Mouse (Mus musculus) liver, adult 2 months (tissue): Measurements from ENCODE around the gene Scarb1. TPM values are rescaled to one million over a fixed set of nuclear protein-coding genes. Genes with fewer than 3 reads are reported as not detected.

ENCODE experiments used
- DNase-seq: peaks from one replicate; pipeline ENCODE4 v3.0.0-alpha.2; 2011; ENCODE audit warnings: low read depth, low spot score; ENCODE audit errors: extremely low read depth
- H3K27ac ChIP-seq: fragments of 200-500 bp; replicated peaks from 2 replicates; pipeline ENCODE4 v1.5.1; 2012; ENCODE audit warnings: low read depth, mild to moderate bottlenecking, control low read depth, inconsistent platforms, low read length; ENCODE audit not compliant: insufficient read depth
- H3K27me3 ChIP-seq: fragments of 200-500 bp; 2 replicates; pipeline ENCODE4 v1.6.1; 2012; ENCODE audit warnings: mild to moderate bottlenecking, moderate library complexity, low read length, inconsistent platforms; ENCODE audit not compliant: control insufficient read depth, insufficient read depth
- H3K36me3 ChIP-seq: fragments of 200-500 bp; 2 replicates; pipeline ENCODE4 v1.6.1; 2012; ENCODE audit warnings: low read length, inconsistent platforms; ENCODE audit not compliant: control insufficient read depth, insufficient read depth
- H3K4me1 ChIP-seq: fragments of 200-500 bp; 2 replicates; pipeline ENCODE4 v1.6.1; 2011; ENCODE audit warnings: low read length; ENCODE audit not compliant: control insufficient read depth, insufficient read depth
- H3K4me3 ChIP-seq: fragments of 200-500 bp; 2 replicates; pipeline ENCODE4 v1.5.1; 2011; ENCODE audit warnings: low read depth, mild to moderate bottlenecking, control low read depth, low read length, moderate library complexity; ENCODE audit not compliant: insufficient read depth
- H3K79me2 ChIP-seq: fragments of 200-500 bp; 2 replicates; pipeline ENCODE4 v1.6.1; 2012; ENCODE audit warnings: inconsistent platforms, mild to moderate bottlenecking, low read length, moderate library complexity; ENCODE audit not compliant: control insufficient read depth, insufficient read depth
- H3K9ac ChIP-seq: fragments of 200-500 bp; 2 replicates; pipeline ENCODE4 v1.6.1; 2012; ENCODE audit warnings: low read depth, mild to moderate bottlenecking, control low read depth, inconsistent platforms, low read length
- CTCF ChIP-seq: fragments of 200-500 bp; IDR thresholded peaks from 2 replicates; pipeline ENCODE4 v1.5.1; 2011; ENCODE audit warnings: low read depth, low read length, control low read depth
- POLR2A ChIP-seq: fragments of 200-500 bp; IDR thresholded peaks from 2 replicates; pipeline ENCODE4 v1.6.1; 2011; ENCODE audit warnings: low read length, control low read depth; ENCODE audit not compliant: insufficient read depth; ENCODE audit errors: extremely low read depth
- WGBS: fragments of 180-500 bp; shearing (Covaris S2); methylation state at CpG from one replicate; pipeline ENCODE4 v1.1.7; 2018; 5-methylcytosine and 5-hydroxymethylcytosine counted together
- polyA plus RNA-seq: library from polyadenylated mRNA; depleted of rRNA; stranded (reverse); fragments of >200 nt; gene quantifications from 2 replicates; pipeline ENCODE4 v1.2.3, GENCODE M21; 2012
- total RNA-seq: library from RNA; depleted of rRNA; stranded (reverse); fragments of >200 nt; gene quantifications from 2 replicates; pipeline ENCODE4 v1.2.3, GENCODE M21; 2014

Scarb1 gene
- total and polyA plus RNA-seq, 2 experiments = 72.4 to 189 TPM

- H3K27ac ChIP-seq = peak overlapping the region; percentile 98
- H3K79me2 ChIP-seq = peaks cover 41% of the 10 kb centered on the region
- H3K36me3 ChIP-seq = no peaks in the 10 kb centered on the region
- peaks cover 62% of the 10 kb centered on the region for H3K4me1 ChIP-seq
- TF ChIP-seq CTCF (no peak), POLR2A (no peak)
- no peak for DNase-seq
- no peak overlapping the region for H3K4me3 ChIP-seq
- peak overlapping the region; percentile 7; the same call in 1 of the 2 replicates for H3K9ac ChIP-seq
- 27% methylated on average over 4 of the region's 4 CpGs for WGBS
- no peaks in the 10 kb centered on the region for H3K27me3 ChIP-seq
Measured at GRCm38 (mm10) chr5:125332333-125332732, 8.6 kb downstream of the Scarb1 start.

GRCm38 (mm10) chr5:125331811-125332210, 9.1 kb downstream of the Scarb1 start:
- Histone ChIP-seq H3K27ac (peak overlapping the region; percentile 98), H3K4me3 (no peak overlapping the region), H3K27me3 (no peaks in the 10 kb centered on the region), H3K9ac (peak overlapping the region; percentile 25; the same call in 1 of the 2 replicates), H3K4me1 (peaks cover 58% of the 10 kb centered on the region), H3K36me3 (no peaks in the 10 kb centered on the region), H3K79me2 (peaks cover 41% of the 10 kb centered on the region)
- 12% methylated on average over 3 of the region's 3 CpGs for WGBS
- DNase-seq = peak; percentile 62
- TF ChIP-seq POLR2A (no peak), CTCF (no peak)

- Histone ChIP-seq H3K27me3 (no peaks in the 10 kb centered on the region), H3K4me1 (peaks cover 60% of the 10 kb centered on the region), H3K27ac (peak overlapping the region; percentile 98), H3K9ac (peak overlapping the region; percentile 50), H3K36me3 (no peaks in the 10 kb centered on the region), H3K4me3 (no peak overlapping the region), H3K79me2 (peaks cover 39% of the 10 kb centered on the region)
- DNase-seq = peak; percentile 83
- 6% methylated on average over 3 of the region's 3 CpGs for WGBS
- TF ChIP-seq POLR2A = no peak
- no peak for TF ChIP-seq CTCF
Measured at GRCm38 (mm10) chr5:125331094-125331493, 9.8 kb downstream of the Scarb1 start.

- peaks cover 64% of the 10 kb centered on the region for H3K4me1 ChIP-seq
- no peaks in the 10 kb centered on the region for H3K36me3 ChIP-seq
- peak overlapping the region; percentile 45 for H3K9ac ChIP-seq
- H3K27me3 ChIP-seq = no peaks in the 10 kb centered on the region
- H3K27ac ChIP-seq = peak overlapping the region; percentile 98
- peaks cover 35% of the 10 kb centered on the region for H3K79me2 ChIP-seq
- no peak for DNase-seq
- no peak for TF ChIP-seq POLR2A
- no peak for TF ChIP-seq CTCF
- 4% methylated on average over 8 of the region's 8 CpGs for WGBS
- H3K4me3 ChIP-seq = no peak overlapping the region
Measured at GRCm38 (mm10) chr5:125330656-125331055, 10.2 kb downstream of the Scarb1 start.

- DNase-seq = peak; percentile 98
- peaks cover 31% of the 10 kb centered on the region for H3K79me2 ChIP-seq
- TF ChIP-seq POLR2A = no peak
- no peak for TF ChIP-seq CTCF
- peak overlapping the region; percentile 98 for H3K27ac ChIP-seq
- H3K27me3 ChIP-seq = no peaks in the 10 kb centered on the region
- WGBS = 12% methylated on average over 9 of the region's 9 CpGs
- peaks cover 66% of the 10 kb centered on the region for H3K4me1 ChIP-seq
- no peaks in the 10 kb centered on the region for H3K36me3 ChIP-seq
- H3K9ac ChIP-seq = peak overlapping the region; percentile 45
- no peak overlapping the region for H3K4me3 ChIP-seq
Measured at GRCm38 (mm10) chr5:125330191-125330590, 10.7 kb downstream of the Scarb1 start.

- WGBS = 82% methylated on average over 18 of the region's 18 CpGs
- H3K4me1 ChIP-seq = peaks cover 65% of the 10 kb centered on the region
Measured at GRCm38 (mm10) chr5:125327596-125328385, 13.1 kb downstream of the Scarb1 start.

More at GRCm38 (mm10) chr5:125327596-125328385, 13.1 kb downstream of the Scarb1 start:
- DNase-seq = no peak
- Histone ChIP-seq H3K27me3 (no peaks in the 10 kb centered on the region), H3K4me3 (no peak overlapping the region), H3K79me2 (peaks cover 16% of the 10 kb centered on the region; the same call in 1 of the 2 replicates), H3K36me3 (no peaks in the 10 kb centered on the region), H3K27ac (no peak overlapping the region), H3K9ac (no peak overlapping the region)
- no peak for TF ChIP-seq CTCF
- TF ChIP-seq POLR2A = no peak
